Mouse (Mus musculus): Measurements from ENCODE around the gene Scfd2.

The Scfd2 gene

DNA sequence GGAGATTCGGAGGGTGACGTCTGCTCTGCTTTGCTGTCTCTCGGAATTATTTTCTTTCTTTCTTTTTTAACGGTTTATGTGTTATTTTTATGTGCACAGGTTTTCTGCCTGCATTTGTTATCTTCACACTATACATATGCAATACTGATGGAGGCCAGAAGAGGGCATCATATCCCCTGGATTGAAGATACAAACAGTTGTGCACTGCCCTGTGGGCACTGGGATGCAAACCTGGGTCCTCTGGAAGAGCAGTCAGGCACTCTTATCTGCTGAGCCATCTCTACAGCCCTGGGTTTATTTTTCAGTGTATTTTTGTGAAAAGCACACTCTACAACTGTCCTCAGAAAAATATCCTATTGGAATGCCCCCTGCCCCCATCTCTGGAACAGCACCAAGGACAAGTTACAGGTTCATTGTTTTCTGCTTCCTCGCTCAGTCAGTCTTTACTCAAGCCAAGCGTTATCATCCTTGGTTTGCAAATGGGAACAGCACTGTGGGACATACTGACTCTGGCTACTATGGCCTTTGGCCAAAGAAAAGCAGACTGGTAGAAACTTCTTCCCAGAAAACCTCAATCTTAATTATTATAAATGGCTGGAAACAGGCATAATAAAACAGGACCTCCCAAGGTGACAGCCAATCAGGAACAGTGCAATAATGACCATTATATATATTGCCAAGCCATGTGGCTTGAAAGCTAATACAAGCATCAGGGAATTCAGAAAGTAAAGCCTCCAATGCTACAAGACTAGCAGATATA is 75.9 kb downstream of the Scfd2 start:
- peak; percentile 39 for DNase-seq (ENCODE audit: low read depth)

DNA sequence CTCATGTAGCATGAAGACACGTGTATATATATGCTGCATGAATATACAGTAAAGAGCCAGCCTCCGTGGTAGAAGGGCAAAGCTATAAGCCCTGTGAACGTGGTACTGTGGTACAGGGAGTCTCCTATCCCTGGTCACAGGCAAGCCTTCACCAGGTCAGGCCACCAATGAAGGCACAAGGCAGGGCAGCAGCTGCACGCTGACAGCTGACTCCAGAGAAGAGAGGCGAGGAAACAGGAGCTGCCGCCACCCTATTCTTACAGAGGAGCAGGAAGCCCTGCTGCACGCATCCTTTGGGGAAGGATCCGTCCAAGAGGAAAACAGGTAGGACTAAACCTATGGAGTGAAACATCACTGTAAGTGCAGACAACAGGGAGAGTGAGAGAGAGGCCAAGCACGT is 76.5 kb downstream of the Scfd2 start:
- no peak for DNase-seq (ENCODE audit: low read depth)

DNA sequence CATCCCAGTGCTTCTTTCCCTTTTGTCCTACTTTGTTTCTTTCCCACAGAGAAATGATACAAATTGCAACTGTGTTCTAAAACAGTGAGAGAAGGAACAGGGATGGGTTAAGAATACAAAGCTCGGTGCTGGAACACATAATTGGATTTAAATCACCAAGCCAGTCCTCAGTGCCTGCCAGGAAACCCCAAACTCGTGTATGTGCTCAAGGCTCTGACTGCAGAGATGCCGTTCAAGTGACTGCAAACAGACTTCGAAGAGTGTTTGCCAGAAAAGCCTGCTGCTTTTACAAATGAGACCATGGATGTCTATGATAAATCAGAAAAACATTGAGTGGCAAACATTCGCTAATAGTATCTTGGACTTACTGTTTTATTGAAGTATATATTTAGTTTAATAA is 80.6 kb downstream of the Scfd2 start:
- peak; percentile 17 for DNase-seq (ENCODE audit: low read depth)

DNA sequence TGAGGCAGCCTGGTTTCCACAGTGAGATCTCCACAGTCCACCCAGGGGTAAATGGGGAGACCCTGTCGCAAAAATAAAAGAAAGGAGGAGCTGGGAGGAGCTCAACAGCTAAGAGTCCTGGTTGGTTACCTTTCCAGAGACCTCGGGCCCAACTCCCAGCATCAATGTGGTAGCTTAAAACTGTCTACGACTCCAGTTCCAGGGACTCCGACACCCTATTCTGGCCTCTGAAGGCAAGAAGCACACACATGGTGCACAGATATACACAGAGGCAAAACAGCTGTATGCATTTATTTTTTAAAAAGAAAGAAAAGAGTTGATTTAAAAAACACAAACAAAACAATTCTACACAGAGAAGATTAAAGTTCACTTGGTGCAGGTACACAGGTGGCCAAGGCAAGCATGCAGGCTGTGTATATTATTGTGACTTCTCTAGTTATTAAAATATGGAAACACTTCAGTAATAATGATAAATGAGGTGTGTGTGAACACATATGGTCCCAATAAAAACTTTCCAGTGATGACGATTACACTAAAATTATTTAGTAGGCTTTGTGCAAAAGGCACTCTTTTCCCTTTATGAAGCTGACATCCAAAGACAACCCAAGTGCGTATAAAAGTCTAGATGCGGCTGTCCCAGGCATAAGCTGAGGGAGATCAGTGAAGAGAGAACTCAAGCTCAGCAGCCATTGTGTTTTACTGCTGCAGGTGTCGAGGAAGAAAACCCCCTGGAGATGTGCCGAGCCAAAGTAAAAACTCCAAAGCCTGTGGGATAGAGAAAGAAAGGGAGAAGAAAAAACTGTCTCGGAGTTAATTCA is 83.8 kb downstream of the Scfd2 start:
- no peak for DNase-seq (ENCODE audit: low read depth)

DNA sequence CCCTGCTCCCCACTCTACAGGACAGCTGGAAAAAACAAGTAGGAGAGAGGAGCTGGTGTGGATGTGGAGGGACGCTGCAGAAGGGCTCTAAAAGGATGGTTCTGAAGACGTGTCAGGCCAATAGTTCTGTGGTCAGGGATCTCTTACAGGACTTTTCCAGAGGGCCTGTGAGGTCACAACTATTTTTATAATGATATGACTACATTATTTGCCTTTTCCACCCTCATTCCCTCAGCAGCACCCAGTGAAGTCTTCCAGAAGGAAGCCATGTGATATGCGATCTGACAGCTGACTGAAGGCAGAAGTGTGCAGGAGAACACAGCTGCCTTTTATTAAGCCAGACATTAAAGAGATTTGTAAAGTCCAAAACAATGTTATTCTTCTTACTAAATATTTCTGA is 85.7 kb downstream of the Scfd2 start:
- DNase-seq (ENCODE audit: low read depth), result peak; percentile 51

DNA sequence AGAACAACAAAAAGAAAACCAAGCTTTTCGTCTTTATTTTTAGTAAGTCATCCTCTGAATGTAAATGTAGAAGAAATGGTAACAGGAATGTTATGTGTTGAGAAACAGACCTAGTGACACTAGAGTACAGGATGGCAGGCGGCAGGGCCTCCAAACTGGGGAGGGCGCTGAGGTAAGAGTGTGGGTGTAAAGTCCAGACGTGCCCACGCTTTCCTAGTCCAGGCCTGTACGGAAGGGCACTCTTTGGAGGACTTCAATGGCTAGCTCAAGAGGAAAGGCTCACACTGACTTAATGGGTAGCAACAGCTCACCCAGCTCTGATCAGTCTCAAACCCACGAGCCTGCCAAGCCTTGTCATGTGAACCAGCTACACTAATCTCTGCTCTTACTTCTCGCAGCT is 93.2 kb downstream of the Scfd2 start:
- no peak for DNase-seq (ENCODE audit: low read depth)

DNA sequence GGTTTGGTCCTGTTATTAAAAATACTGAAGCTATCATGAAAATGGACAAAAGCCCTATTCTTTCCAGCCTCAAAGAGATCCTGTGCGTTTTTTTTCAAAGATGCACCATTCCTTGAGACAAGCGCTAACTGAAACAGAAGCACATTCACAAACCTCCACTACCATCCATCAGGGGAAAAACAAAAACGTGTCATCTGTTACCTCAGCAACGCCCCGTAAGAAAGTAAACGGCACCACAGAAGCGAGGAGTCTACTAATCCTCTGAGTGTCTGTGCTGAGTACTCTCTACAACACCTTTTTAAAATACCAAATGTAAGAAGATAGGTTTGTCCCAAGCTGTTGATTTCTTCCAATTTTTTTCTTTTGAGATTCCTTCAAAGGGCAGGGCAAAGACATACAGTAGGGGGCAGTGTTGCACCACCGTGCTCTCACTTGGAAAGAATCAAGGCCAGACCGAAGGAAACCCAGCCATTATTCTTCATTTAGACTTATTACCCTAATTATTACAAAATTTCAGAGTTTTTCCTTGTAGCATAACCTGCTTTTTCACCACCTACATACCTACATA is 97.9 kb downstream of the Scfd2 start:
- DNase-seq (ENCODE audit: low read depth), result peak; percentile 95

DNA sequence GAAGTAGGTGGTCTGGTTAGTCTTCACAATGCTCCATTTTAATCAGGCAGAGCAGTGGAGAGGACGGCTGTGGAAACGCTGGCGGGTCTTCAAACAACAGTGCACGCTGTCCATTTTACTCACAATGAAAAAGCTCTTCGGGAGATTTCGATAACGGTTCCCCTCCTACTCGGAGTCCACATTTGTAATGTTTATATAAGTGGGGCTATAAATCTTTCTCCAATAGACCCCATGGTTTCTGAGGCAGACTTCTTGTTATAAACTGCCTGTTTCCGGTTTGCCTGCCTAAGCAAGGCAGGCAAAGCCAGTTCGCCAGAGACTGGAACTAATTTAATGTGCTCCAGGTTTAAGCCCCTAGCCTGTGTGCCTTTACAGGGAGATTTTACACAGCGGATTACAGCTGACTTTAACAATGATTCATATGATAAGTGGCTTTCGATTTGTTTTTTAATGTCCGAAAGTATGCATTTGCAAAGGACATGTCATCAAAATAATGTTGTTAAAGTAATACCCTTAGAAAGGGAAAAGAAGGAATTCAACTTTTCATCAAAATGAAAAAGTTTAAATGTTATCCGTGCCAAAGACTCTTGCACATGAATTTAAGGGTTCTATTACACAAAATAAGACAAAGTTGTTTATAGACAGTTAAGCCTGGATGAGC is 98.5 kb downstream of the Scfd2 start:
- peak; percentile 86 for DNase-seq (ENCODE audit: low read depth)

DNA sequence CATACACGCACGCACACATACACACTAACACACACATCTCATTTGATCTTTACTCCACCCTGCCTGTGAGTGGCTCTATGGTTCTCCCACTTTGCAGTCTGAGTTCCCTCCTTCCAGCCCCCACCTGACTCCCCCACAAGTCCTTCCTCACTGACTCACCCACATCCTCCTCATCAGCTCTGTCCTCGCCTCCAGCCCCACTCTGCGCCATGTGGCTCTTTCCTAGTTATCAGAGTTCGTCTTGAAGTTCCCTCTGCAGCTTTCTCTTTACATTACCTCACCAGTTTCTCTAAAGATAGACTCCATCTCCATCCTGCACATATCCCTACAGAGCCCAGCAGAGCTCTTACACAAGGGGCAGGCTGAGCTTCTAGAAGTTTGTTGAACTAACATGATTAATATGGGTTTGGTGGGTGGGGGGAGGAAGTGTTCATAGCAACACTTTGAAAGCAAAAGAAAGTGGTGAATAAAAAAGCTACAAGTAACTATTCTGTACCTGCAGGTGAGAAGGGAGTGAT is 110.9 kb downstream of the Scfd2 start:
- DNase-seq (ENCODE audit: low read depth), result peak; percentile 9

DNA sequence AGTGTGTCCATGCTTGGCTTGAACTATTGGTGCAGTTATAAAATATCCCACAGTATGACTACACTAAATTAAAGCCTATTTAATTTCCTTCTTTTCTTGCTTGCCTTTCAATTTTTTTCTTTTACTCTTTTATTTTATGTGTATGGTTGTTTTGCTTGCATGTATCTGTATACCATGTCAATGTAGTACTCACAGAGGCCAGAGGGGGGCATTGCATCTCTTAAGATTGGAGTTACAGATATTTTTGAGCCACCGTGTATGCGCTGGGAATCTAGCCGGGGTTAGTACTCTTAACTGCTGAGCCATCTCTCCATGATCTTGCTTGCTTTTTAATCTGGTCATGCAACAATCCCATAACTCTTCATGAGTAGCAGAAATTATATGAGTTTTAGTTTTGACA is 119.0 kb downstream of the Scfd2 start:
- no peak for DNase-seq (ENCODE audit: low read depth)

DNA sequence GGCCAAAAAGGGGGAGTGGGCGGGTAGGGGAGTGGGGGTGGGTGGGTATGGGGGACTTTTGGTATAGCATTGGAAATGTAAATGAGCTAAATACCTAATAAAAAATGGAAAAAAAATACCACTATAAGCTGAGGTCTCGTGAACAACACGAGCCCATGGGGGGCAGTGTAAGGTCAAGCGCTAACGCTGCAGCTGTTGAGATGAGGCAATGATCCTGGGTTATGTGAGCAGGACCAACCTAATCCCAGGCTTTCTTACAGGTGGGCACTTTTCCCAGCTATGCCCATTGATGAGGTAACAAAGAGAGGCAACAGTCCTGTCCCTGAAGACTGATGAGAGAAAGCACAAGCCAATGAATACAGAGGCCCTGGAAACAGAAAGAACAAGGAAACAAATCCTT is 126.7 kb downstream of the Scfd2 start:
- no peak for DNase-seq (ENCODE audit: low read depth)

DNA sequence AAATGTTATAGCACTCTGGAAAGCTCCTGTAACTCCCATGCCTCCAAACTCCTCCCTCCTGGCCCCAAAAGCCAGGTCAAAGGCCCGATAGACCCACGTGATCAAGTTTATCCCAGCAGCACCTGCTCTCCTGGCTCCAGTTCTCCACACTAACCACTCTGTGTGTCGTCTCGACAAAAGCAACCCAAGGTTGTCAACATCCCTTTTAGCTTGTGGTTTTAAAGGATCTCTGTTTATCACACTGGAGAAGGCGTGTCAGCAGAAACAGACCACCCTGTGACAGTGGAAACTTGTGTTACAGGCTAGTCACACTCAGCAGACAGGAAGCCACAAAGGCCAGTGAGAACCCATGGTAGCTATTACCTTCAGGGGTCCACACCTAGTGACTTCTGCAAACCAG is 127.5 kb downstream of the Scfd2 start:
- no peak for DNase-seq (ENCODE audit: low read depth)

DNA sequence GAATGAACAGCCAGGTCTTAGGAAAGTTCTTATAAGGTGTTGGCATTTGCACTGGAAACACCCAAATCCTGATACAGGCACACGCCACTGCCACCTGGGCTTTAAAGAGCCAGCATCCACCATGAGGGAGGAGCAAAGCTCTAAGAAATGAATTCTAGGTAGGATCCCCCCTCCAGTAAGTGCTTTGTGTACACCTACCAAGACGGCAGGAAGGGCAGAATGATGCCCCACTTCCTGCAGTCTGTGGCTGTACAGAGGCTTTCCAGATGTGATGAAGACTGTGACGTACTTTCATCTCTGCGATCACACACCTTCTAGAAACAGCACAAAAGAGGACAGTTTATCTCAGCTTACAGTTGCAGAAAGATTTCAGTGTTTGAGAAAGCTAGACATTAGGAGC is 128.9 kb downstream of the Scfd2 start:
- no peak for DNase-seq (ENCODE audit: low read depth)

DNA sequence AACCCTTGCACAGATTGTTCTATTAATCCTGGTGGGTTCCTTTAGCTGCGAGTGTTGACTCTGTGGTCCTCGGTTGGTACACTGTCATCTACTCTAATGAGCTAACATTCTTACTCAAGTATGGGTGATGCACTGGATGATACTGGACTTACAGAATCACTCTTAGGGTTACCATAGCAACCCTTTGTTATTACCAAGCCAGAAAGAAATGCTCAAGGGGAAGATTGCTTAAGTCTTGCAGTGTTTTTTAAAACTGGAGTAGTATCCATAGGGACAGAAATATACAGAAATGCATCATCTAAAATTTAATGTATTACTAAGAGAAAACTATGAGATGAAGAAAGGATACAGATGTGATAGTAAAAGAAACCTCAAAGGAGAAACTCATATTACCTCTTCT is 139.8 kb downstream of the Scfd2 start:
- DNase-seq (ENCODE audit: low read depth), result peak; percentile 62

DNA sequence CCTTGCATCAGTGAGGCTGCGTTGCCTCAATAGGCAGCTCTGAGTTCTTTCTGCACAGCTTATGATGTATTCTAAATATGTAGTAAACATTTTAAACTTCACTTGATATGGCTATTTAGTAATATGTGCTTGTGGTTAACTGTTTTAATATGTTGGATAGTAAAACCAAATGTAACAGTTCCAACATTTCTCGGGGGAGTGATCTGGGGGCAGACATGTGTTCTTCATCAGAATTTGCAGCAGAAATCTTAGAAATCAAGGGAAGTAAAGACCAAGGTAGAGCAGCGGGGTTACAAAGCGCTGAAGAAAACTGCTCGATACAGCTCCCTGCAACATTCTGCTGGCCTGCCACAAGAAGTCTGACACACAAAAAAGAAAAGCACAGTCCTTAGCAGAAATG is 140.2 kb downstream of the Scfd2 start:
- peak; percentile 54 for DNase-seq (ENCODE audit: low read depth)

DNA sequence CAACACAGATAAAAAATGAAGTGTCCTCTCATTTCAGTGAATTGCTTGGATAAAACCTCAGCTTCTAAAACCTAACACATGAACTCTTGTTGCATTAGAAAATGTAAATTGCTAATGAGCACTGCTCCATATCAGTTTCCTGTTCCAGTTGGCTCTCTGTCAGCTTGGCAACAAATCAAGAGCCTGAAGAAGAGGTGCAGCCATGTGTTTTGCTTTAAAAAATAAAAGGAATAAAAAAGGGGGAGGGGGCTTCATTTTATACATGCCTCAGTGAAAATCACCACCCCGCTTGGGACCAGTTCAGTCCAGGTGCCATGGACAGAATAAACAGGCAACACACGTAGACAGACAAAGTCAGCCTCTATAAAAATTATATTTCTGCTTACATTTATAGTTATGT is 142.7 kb downstream of the Scfd2 start:
- peak; percentile 38 for DNase-seq (ENCODE audit: low read depth)

DNA sequence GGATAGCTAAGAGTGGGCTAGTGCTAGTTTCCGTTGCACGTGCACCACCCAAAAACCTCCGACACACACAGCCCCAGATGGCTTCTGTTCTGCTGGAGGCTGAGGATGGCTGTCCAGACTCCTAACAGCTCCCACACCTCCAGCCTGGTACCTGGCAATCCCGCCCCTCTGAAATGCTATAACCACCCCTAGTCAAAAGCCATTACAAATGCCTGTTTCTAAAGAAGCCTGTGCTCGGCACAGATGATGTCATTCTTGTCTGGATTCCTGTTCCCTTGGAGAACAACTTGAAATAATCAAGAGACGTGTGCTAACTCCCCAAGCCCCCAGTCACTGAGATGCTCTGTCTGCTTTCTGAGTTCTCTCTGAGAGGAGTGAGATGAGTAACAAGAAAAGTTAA is 143.5 kb downstream of the Scfd2 start:
- no peak for DNase-seq (ENCODE audit: low read depth)

DNA sequence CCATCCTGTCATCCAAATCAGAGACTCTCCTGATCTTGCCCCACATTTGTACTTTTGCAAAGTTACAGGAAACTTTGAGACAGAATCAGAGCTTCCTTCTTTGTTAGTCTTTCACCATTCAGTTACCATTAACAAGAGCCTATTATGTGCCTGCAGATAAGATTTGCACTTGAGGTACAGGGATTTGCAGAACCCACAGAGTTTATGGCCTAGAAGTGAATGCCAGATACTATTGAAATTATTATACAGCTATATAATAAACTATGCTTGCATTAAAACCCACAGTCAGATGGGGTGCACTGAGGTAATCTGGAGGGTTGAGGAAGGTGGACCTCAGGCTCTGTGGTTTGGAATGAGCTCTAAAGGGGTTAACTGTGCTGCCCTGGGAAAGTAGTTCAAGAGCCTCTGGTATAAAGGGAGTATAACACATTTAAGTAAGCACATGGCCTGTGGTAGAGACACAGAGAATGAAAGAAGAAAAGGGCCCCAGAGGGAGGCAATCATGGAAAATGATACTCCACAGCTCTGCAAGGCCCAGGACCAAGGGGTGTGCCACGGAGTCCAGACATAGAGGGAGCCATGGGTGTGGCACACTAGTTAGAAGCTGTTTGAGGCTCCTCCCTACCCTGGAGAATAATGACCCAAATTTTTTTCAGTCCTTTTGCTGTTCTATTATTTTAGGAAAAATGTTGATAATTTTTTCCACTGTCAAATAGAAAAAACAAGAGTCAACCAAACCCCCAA is 144.2 kb downstream of the Scfd2 start:
- DNase-seq (ENCODE audit: low read depth), result no peak

DNA sequence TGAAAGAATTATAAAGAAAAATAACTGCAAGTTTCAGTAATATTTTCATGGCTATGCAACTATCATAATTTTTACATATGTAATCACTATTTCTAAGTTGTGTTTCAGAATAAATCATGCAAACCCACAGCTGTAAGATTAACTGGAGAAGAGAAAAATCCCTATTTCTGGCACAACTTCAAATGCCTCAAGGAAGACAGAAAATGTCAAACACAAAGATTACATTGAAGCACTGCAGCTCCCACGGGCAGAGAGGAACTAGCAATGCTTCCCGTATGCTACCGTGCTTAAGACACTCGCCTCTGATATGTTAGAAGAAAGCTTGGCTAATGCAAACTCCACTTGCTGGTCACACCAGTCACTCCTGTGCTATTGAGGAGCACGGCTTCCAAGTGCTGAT is 151.5 kb downstream of the Scfd2 start:
- no peak for DNase-seq (ENCODE audit: low read depth)

DNA sequence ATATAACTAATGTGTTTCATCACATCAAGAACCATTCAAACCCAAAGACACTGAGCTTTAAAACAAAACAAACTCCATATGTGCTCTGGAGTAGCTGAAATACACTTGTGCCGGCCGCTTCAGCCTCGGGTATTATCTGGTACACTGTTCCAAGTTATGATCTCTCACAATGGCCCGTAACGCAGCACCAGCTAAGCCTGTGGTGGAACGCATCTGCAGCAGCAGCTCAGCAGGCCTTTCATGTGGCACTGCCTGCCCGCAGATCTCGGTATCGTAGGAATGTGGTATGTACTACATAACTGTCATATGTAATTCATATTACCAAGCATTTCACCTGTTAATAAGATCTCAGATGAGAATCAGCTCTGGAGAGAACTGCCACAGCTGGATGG is 164.9 kb downstream of the Scfd2 start:
- peak; percentile 13 for DNase-seq (ENCODE audit: low read depth)

DNA sequence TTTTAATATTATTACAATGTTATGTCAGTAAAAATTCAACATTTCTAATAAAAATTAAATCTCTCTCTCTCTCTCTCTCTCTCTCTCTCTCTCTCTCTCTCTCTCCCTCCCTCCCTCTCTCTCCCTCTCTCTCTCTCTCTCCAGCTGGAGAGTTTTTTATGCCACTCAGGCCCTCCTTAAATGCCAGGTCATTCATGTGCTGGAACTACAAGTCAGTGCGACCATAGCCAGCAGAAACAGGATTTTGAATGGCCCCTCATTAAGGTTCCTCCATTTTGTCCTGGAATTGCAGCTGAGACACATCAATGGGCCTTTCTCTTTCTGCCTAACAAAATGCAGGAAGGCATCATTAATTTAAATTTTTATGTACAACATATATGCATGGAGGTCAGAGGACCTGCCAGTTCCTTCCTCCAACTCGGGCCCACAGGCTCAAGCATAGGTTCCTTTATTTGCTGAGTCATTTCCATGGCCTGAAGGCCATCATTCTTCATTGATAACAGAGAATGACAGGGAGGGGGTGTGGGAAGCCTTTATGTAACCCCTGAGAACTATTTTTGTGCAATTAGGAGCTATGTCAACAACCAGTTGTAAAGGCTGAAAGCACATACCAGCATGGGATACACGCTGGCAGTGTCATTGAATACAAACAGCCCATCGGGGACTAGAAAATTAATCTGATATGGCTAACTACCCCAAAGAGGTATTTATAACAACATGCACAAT is 165.4 kb downstream of the Scfd2 start:
- peak; percentile 40 for DNase-seq (ENCODE audit: low read depth)
